Mouse (Mus musculus) heart, adult 9 months (tissue): ENCODE results near the gene Eomes.

Experiments
- DNase-seq, 2 experiments: peaks; one replicate each; pipeline ENCODE4 v3.0.0; 2022; ENCODE audit warnings: low spot score in 2 of 2

Gene Eomes

GRCm38 (mm10) chr9:118517619-118518018, 39.6 kb downstream of the Eomes start:
- DNase-seq = no peak

- no peak for DNase-seq
Measured at GRCm38 (mm10) chr9:118519101-118519500, 41.1 kb downstream of the Eomes start.

DNA sequence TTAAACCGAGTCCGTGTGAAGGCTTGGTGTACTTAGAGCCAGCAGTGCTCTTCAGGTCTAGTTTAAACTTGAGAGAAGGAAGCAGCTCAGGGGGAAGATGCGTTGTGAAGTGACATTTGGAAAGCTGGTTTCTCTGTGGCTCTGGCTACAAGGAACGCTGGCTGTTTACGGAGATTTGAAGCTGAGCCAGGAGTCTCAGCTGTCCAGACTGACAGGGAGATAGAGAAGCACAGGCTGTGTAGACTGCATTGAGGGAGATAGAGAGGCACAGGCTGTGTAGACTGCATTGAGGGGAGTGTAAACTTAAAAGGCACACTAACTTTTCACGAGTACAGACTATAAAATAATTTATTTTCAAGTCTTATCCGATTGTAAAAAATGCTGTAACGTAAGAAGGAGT, 42.0 kb downstream of the Eomes start:
- DNase-seq = peak; percentile 21 to 38

GRCm38 (mm10) chr9:118520858-118521257, 42.8 kb downstream of the Eomes start:
- no peak for DNase-seq

- no peak for DNase-seq
Measured at GRCm38 (mm10) chr9:118521659-118522058, 43.6 kb downstream of the Eomes start.

- DNase-seq = no peak
Measured at GRCm38 (mm10) chr9:118523738-118524137, 45.7 kb downstream of the Eomes start.

- DNase-seq = no peak
Measured at GRCm38 (mm10) chr9:118527056-118527455, 49.0 kb downstream of the Eomes start.

GRCm38 (mm10) chr9:118529783-118530182, 51.8 kb downstream of the Eomes start:
- no peak for DNase-seq

- no peak for DNase-seq
Measured at GRCm38 (mm10) chr9:118530679-118531078, 52.7 kb downstream of the Eomes start.

DNA sequence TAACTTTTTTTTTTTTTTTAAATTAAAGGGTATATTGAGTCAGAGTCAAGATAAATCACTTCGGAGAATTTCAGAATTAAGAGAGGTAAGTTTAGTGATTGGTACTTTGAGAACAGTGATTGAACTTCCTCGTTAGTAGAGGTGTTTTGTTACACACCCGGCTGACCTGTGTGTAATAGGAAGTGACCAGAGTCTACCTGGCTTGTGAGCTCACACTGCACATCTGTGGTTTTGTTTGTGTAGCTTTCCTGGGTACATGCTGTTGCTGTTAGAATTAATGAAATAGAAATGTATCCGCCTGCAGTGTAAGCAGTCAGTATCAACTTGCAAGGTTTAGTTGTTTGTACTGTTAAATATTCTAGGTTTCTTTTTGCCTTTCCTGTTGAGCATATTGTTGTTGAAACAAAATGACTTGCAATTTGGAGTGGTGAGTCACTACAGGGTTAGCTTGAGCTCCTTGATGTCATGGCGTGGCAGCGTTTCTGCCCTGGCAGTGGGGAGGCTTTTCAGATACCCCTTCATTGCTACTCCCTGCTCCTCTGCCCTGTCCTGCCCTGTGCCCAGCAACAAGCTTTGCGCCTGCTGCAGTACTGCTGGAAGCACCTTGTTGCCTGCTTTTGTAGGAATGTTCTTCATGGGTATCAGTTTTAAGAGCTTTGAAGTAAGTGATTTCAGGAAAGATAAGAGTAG, 54.6 kb downstream of the Eomes start:
- no peak for DNase-seq
